Mouse (Mus musculus) 3T3-L1 (cell line): Measurements from ENCODE around the gene Stxbp3.
A peak's percentile ranks its signal among the peaks of the same experiment; 100 is the strongest.

Experiments used
- DNase-seq: peaks from one replicate; pipeline ENCODE4 v3.0.0-alpha.2; 2015; ENCODE audit warnings: low read depth, low spot score

The Stxbp3 gene

DNA sequence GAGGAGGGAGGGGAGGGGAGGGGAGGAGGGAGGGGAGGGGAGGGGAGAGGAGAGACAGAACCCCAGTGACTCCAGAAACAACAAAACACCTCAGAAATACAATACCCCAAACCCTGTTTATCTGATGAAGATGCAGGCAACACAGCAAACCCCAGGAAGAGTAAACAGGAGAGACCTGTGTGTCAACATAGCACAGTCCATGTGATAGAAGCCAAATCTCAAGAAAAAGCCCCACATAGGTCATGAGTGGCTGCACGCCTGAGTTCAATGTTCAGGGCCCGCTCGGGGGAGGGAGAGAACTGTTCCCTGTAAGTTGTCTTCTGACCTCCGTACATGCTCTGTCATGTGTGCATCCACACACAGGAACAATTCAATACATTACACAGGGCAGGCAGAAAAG, 43.9 kb downstream of the Stxbp3 start:
- no peak for DNase-seq

DNA sequence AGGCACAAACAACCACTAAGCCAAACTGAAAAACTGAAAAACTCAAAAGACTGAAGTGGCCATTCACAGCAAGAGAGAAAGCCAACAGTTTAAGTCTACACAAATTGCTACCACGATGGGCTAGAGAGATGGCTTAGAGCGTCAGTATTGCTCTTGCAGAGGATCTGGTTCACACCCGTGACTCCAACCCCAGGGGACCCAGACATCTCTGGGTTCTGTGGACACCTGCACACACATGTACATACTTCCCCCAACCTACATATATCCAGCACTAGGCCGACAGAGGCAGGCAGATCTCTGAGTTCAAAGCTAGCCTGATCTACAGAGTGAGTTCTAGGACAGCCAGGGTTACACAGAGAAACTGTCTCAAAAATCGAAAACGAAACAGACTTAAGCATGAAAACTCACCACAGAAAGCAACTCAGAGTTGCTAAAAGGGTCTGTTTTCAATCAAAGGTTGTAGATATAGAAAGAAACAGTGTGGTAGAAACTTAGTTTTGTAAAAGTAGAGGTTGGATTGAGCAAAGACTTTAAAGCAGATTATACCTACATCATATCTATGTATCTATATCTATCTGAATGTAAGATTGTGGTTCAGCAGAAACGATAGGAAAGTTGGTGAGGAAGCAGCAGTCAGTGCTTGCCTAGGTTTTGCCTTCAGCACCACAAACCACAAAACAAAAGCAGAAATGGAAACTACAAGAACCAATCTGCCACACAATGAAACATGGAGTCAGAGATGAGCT, 44.6 kb downstream of the Stxbp3 start:
- DNase-seq: no peak

- DNase-seq: no peak
These were observed 45.5 kb downstream of the Stxbp3 start for GRCm38 (mm10) chr3:108794780-108795179.

DNA sequence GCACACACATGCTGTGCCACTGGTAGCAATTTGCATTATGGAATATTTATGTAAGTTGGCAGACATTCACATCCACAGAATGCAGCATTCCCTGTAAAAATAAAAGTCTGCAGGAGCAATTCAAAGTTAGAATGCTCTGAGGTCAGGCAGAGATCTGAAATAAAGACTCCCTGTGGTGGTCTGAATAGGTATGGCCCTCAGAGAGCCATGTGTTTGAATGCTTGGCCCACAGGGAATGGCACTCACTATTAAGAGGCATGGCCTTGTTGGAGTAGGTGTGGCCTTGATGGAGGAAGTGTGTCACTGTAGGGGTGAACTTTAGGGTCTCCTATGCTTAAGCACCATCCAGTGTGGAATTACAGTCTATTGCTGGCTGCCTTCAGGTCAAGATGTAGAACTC, 47.9 kb downstream of the Stxbp3 start:
- DNase-seq: no peak

DNA sequence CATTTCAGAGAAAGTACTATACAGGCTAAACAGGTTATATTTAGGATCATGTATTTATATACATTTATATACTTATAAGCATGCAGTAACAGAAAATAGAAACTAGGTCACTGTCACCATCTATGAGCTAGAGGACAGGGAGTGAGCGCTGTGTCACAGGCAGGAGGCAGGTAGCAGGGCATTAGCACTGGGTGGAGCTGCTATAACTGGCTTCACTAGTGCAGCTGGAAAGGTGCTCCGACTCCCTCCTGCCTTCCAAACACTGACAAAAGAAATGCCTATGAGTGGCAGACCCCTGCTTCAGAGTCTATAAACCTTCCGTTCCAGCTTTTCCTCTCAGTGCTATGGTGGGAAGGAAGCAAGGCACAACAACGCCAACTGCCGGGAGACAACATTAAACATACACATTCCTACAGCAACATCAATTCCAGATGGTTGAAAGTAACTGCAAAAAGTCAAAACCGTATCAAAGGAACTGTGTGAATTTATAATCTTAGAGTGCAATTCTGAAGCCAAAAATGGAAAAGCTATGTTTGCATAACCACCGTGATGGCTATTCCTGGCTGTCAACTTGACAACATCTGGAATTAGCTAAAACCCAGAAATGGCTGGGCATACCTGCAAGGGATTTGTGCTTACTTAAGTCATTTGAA, 49.1 kb downstream of the Stxbp3 start:
- DNase-seq: no peak

GRCm38 (mm10) chr3:108790499-108790898, 49.8 kb downstream of the Stxbp3 start:
- DNase-seq: no peak

- no peak for DNase-seq
These were observed 51.0 kb downstream of the Stxbp3 start for GRCm38 (mm10) chr3:108789299-108789698.

GRCm38 (mm10) chr3:108788455-108788794, 51.9 kb downstream of the Stxbp3 start:
- DNase-seq: no peak

- DNase-seq: no peak
These were observed 52.4 kb downstream of the Stxbp3 start for GRCm38 (mm10) chr3:108787754-108788454.

GRCm38 (mm10) chr3:108786520-108786919, 53.8 kb downstream of the Stxbp3 start:
- no peak for DNase-seq

GRCm38 (mm10) chr3:108782364-108782895, 57.9 kb downstream of the Stxbp3 start:
- no peak for DNase-seq

GRCm38 (mm10) chr3:108781884-108782270, 58.4 kb downstream of the Stxbp3 start:
- DNase-seq: no peak

- peak; percentile 99 for DNase-seq
These were observed 59.0 kb downstream of the Stxbp3 start for GRCm38 (mm10) chr3:108781238-108781883.

GRCm38 (mm10) chr3:108778761-108779540, 61.4 kb downstream of the Stxbp3 start:
- no peak for DNase-seq

DNA sequence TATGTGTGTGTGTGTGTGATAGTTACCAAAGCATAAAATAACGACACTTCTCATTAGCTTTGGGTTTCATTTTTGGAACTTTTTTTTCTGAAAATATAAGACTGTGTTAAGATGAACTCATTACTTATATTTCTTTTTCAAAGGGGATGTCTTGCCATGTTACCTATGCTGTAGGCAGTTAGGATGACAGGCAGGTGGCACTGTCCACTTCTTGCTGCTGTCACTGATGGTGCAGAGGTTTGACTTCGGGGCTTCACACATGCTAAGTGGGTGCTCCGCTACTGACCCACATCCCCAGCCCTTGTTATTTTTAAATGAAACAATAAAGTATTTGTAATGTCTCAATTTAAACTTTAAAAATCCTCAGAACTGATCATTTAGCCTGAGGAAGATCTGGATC, 67.5 kb downstream of the Stxbp3 start:
- no peak for DNase-seq

DNA sequence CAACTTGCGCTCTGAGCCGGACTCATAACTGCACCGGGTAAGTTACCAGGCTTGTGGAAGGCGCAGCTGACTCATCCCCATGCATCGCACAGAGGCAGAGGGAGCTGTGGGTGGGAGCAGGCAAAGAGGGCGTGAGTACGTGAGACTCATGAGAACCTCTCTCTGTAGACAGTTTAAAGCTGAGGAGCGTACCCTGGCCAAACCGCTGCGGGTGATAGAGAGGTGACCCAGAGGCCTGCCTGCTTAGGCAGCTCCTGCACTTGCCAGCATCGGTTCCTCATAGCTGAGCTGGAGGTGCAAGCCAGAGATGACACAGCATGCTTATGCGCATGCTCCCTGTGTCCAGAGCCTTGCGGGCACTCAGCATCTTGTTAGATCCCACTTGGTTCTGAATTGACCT, 68.1 kb downstream of the Stxbp3 start:
- peak; percentile 42 for DNase-seq

DNA sequence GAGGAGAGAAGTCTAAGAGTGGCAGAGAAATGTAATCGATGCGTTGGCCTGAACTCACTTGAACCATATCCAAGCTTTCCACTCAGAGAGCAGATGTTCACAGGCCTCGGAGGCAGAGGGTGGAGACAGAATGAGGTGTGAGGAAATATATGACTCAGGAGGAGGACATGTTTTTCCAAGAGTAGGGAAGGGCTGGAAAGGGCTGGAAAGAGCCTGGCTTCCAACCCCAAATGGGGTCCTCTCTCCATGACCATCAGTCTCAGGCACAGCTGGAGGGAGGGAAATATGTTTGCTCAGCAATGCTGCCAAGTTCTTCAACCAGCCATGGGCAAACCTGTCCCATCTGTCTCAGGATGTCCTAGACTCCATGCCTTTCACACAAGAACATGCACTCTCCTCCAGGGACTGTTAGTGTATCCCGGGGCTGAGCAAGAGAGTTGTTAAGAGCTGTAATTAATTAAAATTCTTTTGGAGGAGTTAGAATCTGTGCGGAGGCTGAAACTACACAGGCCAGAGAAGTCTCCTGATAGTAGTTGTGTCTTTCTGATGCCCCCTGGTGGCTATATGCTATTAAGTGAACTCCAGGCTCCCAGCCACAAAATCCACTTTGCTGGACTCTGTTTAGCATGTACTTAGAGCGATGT, 69.5 kb downstream of the Stxbp3 start:
- DNase-seq: peak; percentile 97

GRCm38 (mm10) chr3:108769547-108769946, 70.8 kb downstream of the Stxbp3 start:
- DNase-seq: peak; percentile 67

GRCm38 (mm10) chr3:108767416-108767815, 72.9 kb downstream of the Stxbp3 start:
- peak; percentile 97 for DNase-seq

DNA sequence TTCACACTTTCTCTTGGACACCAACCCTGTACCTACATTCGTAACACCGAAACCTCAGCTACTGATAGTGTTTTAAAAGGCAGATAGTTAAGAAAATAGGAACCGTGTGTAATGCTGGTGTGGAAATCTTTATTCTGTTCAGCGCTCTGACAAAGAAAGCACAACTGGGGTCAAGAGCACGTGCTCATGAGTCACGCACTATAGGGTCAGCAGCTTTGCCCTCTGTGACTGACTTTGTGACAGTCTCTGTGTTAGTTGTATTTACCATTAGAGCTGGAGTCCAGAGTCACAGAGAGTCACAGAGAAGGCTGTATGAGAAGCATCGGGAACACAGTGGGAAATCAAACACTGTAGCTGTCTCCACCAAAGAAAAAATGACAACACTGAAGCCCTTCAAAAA, 73.4 kb downstream of the Stxbp3 start:
- no peak for DNase-seq

GRCm38 (mm10) chr3:108765476-108765875, 74.8 kb downstream of the Stxbp3 start:
- no peak for DNase-seq
